Mouse (Mus musculus) right cerebral cortex, postnatal 36 days (tissue): ENCODE measurements around the gene Gm4559.
A peak's percentile ranks its signal among the peaks of the same experiment; 100 is the strongest.
"Not testable (repeated sequence)": the region's sequence is repeated elsewhere in the genome, so short reads cannot be mapped to it uniquely, and the experiment has no call there.

Source experiments
- DNase-seq, 2 experiments: peaks; one replicate each; pipeline ENCODE4 v3.0.0; 2022; ENCODE audit warnings: low spot score in 2 of 2, mixed read lengths in 1 of 2

Gene Gm4559

DNA sequence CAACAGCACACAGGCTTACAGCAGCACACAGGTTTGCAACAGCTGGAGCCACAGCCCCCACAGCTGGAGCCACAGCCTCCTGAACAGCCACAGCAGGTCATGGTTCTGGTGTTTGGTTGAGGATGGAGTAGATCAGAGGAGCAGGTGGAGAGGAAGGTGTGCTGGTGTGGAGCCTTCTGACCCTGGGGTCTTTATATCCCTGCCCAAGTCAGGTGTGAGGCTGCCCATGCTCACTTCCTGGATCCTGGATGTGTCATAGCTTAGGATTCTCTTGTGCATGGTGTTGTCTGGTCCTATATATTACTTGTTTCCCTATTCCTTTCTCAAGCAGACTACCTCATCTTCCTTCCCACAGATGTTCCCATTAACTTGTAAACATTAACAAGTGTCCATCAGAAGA is at the start of gene Gm4559:
Gm4559 (minus strand) TSS at position 101 of the 400 bp plus-strand sequence.
- not testable (repeated sequence) for DNase-seq

DNA sequence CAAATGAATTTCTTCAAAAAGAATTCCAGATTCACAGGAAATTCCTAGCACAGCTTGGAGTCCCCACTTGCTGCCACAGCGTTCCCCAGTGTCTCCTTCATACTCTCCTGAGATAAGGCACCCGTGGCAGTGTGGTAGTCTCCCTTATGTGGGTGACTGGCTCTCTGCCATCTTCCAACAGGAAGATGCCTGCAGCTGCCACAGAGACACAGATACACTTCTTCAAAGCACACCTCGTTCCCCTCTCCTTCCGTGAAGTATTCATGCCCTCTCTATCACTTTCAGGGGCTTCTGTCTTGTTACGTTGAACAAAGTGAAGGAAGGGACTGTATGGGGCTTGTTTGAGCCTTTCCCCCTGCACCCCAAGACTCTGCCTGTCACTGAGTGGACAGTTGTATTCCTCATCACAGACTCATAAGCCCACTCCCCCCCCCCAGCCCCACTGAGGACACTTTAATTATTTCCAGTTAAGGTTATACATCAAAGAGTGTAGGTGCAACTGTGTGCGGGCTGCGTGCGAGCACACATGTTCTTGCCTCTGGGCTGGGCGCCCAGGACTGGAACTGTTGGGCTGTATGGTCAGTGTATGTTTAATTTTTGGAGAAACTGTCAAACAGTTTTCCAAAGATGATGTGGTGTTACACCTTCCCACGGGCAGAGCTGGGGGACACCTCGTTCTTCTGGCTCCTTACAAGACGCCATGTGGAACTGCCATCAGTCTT is 49.4 kb upstream of the Gm4559 start:
- no peak for DNase-seq

DNA sequence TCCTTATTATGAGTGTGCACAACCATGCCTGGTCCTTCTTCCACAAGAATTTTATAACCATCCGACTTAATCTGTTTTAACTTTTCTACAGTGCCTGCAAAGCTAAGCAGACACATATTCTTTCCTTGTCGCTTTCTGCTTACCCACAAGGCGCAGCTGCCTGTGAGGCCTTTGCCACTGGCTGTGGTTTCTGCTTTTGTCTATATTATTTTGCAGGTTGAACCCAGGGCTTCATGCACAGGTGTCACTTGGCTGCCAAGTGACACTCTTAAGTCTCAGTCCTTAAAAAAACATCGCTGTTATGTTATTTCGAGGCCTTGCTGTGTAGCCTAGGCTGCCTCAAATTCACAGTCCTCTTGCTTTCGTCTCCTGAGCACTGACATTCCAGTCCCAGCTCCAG is 48.5 kb upstream of the Gm4559 start:
- no peak for DNase-seq

DNA sequence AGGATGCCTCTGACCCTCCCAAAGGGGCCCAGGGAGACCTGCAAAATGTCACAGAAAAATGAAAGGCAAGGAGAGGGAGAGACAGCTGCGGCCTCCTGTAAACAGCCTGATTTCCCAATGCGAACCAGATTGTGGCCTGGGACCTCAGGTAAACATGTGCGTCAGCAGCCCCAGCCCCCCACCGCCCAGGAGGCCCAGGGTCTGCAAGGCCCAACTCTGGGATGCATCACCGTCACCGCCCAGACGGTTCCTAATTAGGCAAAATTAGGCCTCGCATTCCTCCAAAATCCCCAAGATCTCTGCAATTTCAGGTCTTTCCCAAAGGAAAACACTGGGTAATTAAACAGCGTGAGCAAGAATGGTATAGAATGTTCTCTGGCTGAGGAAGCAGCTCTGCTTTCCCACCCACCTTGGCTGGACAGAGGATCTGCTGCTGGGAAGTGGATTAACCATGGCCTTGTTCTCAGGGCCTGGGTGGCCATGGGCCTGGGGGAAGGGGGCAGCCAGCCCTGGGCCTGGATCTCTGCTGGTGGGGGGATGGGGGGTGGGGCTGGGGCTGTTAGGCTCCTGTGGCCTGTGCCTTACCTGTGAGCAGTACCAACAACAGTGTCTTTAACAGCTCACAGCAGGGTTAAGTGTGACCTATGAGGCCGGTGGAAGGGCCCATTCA is 47.6 kb upstream of the Gm4559 start:
- DNase-seq = not testable (repeated sequence)

DNA sequence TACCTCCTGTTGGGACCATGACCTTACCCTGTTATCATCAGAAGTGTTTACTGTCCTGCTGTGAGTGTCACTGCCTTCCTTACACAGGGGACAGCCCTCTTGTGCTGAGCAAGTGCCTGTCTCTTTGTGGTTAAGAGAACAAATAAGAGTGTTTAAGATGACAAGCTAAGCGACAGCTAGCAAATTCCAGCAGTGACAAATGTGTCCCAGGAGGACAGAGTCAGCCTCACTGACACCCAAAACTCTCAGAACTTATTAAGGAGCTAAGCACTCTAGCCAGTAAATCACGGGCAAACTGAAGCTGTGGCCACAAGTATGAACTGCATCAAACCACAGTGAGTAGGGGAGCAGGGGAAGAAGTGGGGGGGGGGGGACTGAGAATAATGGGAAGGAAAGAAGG is 46.7 kb upstream of the Gm4559 start:
- DNase-seq = no peak

DNA sequence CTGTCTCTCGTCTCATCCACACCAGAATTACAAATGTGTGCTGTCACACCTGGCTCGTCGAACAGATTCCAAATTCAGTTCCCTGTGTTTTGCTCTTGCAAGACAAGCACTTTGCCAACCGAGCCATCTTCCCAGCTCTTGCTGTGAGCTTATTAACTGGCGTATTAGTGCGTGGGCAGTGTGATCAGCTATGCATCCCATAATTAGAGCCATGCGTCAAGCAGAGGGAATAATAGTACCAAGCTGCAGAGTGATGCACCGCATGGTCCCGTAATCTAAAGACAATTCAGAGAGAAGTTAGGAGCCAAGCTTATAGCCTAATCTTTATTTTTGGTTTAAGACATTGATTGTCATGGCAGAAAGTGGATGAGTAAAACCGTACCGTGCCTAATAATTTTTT is 45.0 kb upstream of the Gm4559 start:
- no peak for DNase-seq

DNA sequence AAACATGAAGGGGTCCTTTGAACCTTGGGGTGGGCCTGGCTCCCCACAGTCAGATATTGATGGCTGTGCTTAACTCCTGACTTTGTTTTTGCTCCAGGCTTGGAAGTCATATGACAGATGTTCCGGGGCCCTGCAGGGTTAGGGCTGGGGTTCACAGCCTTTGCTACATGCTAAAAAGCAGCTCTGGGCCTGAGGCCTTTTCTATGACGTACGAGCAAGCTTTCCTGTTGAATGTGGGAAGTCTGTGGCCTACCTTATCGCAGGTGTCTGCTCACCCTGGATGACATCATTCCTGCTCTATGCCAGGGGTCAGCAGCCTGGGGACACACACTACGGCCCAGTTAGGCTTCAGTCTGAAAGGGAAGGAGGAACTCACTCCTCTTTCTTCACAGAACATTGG is 43.1 kb upstream of the Gm4559 start:
- no peak for DNase-seq

DNA sequence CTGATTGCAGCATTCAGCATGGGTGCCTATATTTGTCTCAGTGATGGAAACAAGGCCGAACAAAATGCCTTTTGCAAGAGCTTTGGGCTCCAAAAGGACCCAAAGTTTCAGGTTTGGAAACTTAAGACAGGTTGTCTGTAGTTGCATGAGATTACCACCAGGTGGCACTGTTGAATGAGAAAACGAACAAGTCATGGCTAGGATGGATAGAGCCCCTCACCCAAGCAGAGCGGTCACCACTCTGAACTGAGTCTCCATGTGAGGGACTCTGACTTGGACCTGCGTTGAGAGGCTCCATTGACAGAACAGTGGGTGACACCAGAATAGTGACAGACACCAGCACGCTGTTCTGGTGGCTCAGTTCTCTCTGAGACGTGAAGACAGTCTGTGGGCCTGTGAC is 42.4 kb upstream of the Gm4559 start:
- no peak for DNase-seq

DNA sequence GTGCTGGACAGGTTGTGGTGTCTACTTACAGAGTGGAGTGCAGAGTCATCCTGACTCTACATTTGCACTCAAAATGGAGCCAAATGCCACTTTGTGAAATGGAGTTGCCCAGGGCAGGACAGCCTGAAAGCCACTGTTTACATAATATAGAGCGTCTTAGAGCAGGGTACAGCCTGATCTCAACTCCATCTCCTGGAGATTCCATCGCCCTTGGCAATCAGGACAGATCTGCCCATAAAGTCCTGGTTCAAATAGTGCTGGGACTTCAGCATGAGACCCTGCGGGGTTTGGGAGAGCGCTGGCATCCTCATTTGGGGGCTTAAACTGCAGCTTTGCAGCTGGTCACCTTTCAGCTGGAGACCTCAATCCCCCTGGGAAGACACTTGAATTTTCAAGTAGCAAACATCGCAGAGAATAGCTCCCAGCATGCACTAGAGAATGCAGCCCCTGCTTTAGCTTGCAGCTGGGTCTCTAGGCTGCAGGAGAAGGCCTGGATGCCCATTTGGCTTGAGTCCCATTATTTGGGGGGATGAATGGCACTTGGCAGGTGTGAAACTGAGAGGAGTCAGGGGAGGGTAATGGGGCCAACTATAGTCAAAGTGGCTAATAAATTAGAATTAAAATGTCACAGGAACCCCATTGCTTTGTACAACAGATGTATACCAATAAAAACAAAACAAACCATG is 40.6 kb upstream of the Gm4559 start:
- no peak for DNase-seq

DNA sequence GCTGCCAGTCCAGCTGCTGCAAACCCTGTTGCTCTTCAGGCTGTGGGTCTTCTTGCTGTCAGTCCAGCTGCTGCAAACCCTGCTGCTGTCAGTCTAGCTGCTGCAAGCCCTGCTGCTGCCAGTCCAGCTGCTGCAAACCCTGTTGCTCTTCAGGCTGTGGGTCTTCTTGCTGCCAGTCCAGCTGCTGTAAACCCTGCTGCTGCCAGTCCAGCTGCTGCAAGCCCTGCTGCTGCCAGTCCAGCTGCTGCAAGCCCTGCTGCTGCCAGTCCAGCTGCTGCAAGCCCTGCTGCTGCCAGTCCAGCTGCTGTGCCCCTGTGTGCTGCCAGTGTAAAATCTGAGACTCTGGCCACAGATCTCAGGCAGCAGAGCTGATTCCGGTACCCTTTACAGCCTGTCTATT is 29.8 kb upstream of the Gm4559 start:
- DNase-seq = not testable (repeated sequence)

DNA sequence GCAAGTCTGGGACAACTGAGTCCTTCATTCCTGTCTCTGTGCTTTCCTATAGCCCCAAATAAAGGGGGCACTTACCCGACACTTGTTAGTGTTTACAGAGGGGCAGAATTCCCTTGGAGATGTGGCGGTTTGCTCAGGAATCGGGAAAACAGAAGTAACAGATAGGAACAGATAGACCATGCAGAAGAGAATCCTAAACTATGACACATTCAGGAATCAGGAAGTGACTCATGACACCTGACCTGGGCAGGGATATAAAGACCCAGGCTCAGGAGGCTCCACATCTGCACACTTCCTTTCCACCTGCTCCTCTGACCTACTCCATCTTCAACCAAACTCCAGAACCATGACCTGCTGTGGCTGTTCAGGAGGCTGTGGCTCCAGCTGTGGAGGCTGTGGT is 29.1 kb upstream of the Gm4559 start, which contains the start of gene Krtap5-4:
Krtap5-4 (plus strand) TSS at position 301 of the 400 bp plus-strand sequence.
- no peak for DNase-seq

DNA sequence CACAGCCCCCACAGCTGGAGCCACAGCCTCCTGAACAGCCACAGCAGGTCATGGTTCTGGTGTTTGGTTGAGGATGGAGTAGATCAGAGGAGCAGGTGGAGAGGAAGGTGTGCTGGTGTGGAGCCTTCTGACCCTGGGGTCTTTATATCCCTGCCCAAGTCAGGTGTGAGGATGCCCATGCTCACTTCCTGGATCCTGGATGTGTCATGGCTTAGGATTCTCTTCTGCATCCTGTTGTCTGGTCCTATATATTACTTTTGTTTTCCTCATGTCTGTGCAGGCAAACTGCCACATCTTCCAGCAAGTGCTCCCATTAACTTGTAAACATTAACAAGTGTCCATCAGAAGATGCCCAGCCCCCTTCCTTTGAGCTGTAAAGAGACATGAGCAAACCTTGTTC is 22.9 kb upstream of the Gm4559 start, which contains the start of gene Krtap5-1:
Krtap5-1 (minus strand) TSS at position 101 of the 400 bp plus-strand sequence.
- not testable (repeated sequence) for DNase-seq

DNA sequence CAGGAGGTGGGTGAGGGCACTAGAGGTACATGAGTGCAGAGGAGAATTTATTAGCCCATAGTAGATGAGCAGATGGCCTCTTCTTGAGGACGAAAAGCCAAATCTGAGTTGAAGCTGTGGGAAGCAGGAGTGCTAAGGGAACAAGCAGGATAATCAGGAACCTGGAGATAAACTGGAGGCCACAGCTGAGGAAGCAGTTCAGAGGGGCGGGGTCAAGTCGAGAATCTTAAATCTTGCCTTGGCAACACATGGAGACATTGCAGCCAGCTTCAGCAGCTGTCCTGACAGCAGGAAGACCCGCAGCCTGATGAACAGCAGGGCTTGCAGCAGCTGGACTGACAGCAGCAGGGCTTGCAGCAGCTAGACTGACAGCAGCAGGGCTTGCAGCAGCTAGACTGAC is 21.9 kb upstream of the Gm4559 start:
- DNase-seq = not testable (repeated sequence)

DNA sequence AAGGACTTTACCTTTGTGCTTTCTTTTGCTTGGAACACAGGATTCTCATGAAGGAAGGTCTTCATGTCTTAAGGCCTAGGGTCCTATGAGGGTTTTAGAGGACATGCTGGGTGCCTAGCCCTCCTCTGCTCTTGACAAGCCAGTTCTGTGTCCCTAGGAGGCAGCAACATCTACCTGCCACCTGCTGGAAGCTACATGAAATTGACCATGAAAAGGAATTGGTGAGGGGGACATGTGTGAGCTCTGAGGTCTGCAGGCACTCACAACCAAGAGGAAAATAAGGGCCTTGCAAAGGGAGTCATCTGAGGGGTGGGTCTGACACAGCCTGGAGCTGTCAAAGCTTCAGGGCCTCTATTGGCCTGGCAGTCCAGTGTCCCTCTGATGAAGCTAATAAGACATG is 21.3 kb upstream of the Gm4559 start:
- DNase-seq = no peak

DNA sequence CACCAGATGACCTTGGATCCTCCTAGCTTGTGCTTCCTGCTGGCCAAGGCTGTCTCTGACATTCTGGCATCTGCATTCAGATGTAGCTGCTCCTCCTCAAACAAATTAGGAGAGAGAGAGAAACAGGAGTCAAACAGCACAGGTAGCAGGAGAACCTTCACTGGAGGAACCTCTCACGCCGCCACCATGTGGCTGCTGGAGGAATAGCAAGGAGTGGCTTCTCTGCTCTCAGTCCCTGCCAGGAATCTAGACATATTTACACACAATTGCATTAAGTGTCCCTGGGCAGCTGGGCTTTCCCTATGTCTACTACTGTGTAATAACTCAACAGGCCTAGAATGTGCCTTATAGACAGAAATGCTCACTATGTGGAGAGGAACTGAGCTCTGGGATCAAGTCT is 19.7 kb upstream of the Gm4559 start:
- DNase-seq = not testable (repeated sequence)

DNA sequence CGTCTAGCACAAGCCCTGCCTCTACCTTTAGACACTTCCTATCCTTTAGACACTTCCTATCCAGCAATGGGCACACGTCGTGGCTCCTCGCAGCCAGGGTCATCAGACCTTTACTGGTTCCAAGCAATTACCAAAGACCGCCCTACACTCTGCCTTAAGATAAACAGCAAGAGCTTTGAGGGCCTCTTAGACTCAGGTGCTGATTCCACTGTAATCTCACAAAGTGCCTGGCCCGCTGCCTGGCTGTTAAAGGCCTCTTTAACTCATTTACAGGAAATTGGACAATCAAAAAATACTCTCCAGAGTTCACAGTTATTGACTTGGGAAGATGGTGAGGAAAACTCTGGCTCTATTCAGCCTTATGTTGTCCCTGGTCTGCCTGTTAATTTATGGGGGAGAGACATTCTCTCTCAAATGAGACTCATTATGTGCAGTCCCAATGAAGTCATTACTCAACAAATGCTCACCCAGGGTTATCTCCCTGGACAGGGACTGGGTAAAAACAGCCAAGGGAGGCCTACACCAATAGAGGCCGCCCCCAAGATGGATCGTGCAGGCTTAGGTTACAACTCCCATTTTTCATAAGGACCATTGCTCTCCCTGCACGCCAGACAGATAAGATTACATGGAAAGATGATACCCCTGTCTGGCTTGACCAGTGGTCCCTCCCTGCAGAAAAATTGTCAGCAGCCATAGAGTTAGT is 11.9 kb upstream of the Gm4559 start:
- DNase-seq = not testable (repeated sequence)

DNA sequence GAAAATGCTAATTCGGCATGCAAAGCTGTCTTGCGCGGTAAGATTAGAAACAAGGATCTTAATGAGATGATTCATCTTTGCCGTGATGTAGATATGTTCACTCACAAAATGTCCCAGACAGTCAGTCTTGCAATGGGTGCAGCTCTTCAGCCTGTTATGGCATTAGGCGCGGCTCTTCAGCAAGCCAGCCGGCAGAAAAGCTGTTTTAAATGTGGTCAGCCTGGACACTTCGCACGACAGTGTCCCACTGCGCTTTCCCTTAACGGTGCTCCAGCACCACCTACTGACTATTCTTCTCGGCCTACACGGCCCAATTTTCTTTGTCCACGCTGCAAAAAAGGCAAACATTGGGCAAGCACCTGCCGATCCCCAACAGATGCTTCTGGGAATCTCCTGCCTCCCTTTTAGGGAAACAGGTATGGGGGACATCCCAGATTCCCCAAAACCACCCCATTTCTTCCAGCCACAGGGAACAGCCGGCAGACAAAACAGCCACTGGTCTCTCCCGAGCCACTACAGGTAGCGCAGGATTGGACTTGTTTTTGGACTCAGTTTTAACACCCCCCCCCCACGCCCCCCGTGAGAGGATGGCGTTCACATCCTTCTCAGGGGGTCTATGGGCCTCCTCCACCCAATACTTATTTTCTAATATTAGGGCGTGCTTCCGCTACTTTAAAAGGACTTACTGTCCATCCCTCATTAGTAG is 11.1 kb upstream of the Gm4559 start:
- no peak for DNase-seq

DNA sequence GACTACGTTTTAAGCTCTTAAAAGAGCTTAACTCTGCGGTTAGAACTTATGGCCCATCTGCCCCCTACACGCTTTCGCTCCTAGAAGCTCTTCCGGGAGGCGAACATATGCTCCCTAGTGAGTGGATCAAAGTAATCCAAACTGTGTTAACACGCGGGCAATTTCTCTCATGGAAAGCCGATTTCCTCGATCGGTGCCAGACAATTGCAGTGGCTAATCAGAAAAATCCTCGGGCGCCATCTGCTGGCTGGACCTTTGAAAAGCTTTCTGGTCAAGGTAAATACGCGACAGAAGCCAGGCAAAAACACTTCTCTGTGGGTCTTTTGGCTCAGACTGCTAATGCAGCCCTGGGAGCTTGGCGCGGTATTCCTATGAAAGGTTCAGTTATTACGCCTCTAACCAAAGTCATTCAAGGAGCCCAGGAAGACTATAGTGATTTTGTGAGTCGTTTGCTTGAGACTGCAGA is 10.5 kb upstream of the Gm4559 start:
- DNase-seq = peak; percentile 78 to 80

DNA sequence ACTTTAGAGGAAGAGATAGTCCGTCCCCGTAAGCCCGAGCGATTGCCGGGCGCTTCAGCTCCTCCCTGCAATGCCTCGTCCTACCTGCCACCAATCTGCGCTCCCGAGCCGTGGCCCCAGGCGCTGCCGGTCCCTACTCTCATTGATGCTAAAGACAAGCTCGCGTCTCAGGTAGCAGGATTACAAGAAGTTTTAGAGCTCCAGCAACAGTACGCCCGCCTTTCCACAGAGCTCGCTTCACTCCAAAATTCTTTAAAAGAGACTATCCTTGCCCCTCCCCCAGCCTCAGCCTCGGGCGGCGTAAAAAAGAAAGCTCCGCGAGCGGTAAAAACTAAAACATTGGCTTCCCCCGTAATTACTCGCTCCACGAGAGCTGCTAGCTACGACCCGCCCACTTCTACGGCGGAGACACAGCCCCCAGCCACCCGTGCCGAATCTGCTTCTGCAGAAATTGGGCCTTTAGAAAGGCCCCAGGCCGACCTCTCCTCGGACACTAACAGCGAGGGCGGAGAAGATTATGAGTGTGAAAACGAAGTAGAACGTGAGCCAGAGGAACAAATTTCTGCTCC is 9.9 kb upstream of the Gm4559 start:
- DNase-seq = peak in 1 of 2 experiments; percentile 2

DNA sequence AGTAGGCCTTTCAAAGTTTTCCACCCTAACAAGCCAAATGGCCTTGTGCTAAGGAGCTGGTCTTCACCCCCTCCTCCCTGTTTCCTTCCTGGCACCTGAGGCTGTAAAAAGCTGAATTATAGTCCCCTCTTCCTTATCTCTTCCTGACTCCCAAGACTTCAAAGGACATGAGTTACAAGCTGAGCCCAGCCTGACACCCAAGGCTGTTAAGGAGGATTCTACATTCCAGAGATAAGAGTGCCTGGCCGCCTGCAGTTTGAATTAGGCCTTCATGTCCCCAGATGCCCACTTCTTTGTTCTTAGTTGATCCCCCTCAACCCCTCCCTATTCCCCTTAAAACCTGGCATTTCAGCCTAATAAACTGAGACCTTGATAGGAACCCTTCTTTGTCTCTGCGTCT is 8.7 kb upstream of the Gm4559 start:
- not testable (repeated sequence) for DNase-seq

DNA sequence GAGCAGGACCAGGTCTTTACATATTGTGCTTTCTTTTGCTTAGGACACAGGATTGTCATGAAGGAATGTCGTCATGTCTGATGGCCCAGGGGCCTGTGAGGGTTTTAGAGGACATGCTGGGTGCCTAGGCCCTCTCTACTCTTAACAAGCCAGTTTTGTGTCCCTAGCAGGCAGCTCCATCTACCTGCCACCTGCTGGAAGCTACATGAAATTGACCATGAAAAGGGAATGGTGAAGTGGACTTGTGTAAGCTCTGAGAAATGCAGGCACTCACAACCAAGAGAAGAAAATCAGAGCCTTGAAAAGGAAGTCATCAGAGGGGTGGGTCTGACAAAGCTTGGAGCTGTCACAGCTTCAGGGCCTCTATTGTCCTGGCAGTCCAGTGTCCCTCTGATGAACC is 5.1 kb upstream of the Gm4559 start:
- not testable (repeated sequence) for DNase-seq
